Mouse (Mus musculus): ENCODE results near the gene Kcnip4.

Gene Kcnip4

GRCm38 (mm10) chr5:48864268-48864967, 660.3 kb downstream of the Kcnip4 start:
- DNase-seq: no peak

GRCm38 (mm10) chr5:48840971-48841370, 683.7 kb downstream of the Kcnip4 start:
- DNase-seq: no peak

GRCm38 (mm10) chr5:48795526-48795925, 729.2 kb downstream of the Kcnip4 start:
- no peak for DNase-seq

GRCm38 (mm10) chr5:48779376-48779775, 745.3 kb downstream of the Kcnip4 start:
- no peak for DNase-seq

GRCm38 (mm10) chr5:48748613-48749012, 776.1 kb downstream of the Kcnip4 start:
- DNase-seq: no peak

GRCm38 (mm10) chr5:48737640-48738039, 787.1 kb downstream of the Kcnip4 start:
- DNase-seq: peak; percentile 25 to 32

GRCm38 (mm10) chr5:48718166-48718565, 806.5 kb downstream of the Kcnip4 start:
- DNase-seq: peak in 1 of 2 experiments; percentile 9

GRCm38 (mm10) chr5:48705997-48706396, 818.7 kb downstream of the Kcnip4 start:
- no peak for DNase-seq

GRCm38 (mm10) chr5:48687068-48687467, 837.6 kb downstream of the Kcnip4 start:
- no peak for DNase-seq

GRCm38 (mm10) chr5:48679733-48680595, 844.7 kb downstream of the Kcnip4 start:
- DNase-seq: no peak

- DNase-seq: no peak
Measured at GRCm38 (mm10) chr5:48662504-48662903, 862.2 kb downstream of the Kcnip4 start.

GRCm38 (mm10) chr5:48659975-48660374, 864.7 kb downstream of the Kcnip4 start:
- no peak for DNase-seq

- DNase-seq: no peak
Measured at GRCm38 (mm10) chr5:48650496-48650895, 874.2 kb downstream of the Kcnip4 start.

- DNase-seq: no peak
Measured at GRCm38 (mm10) chr5:48636675-48637074, 888.0 kb downstream of the Kcnip4 start.

GRCm38 (mm10) chr5:48633631-48634030, 891.1 kb downstream of the Kcnip4 start:
- no peak for DNase-seq

- DNase-seq: no peak
Measured at GRCm38 (mm10) chr5:48623370-48623769, 901.3 kb downstream of the Kcnip4 start.

- peak; percentile 7 to 20 for DNase-seq
Measured at GRCm38 (mm10) chr5:48606916-48607315, 917.8 kb downstream of the Kcnip4 start.

GRCm38 (mm10) chr5:48606281-48606680, 918.4 kb downstream of the Kcnip4 start:
- peak; percentile 51 to 58 for DNase-seq

GRCm38 (mm10) chr5:48599481-48600040, 925.1 kb downstream of the Kcnip4 start:
- DNase-seq: peak; percentile 59 to 64

GRCm38 (mm10) chr5:48588014-48588413, 936.7 kb downstream of the Kcnip4 start:
- no peak for DNase-seq

GRCm38 (mm10) chr5:48583431-48583830, 941.3 kb downstream of the Kcnip4 start:
- no peak for DNase-seq

GRCm38 (mm10) chr5:48563996-48564587, 960.6 kb downstream of the Kcnip4 start:
- no peak for DNase-seq

GRCm38 (mm10) chr5:48551753-48552152, 973.0 kb downstream of the Kcnip4 start:
- DNase-seq: no peak
